Mouse (Mus musculus) olfactory bulb, adult 2 months (tissue): ENCODE measurements at regions not wholly inside any gene's neighbourhood (a gene's known extent, or its start where the extent isn't known, plus 50 kb on each side); places are given as distances from the start of the nearest gene placed in this dataset.

Source experiments
- CTCF ChIP-seq: fragments of 200-500 bp; IDR thresholded peaks from 2 replicates; pipeline ENCODE4 v1.5.1; 2012; ENCODE audit warnings: low read depth, mild to moderate bottlenecking, low read length, moderate library complexity; ENCODE audit not compliant: insufficient read depth
- POLR2A ChIP-seq: fragments of 200-500 bp; IDR thresholded peaks from 2 replicates; pipeline ENCODE4 v1.6.1; 2012; ENCODE audit warnings: mild to moderate bottlenecking, low read depth, low read length, moderate library complexity; ENCODE audit not compliant: insufficient read depth

- no peak for TF ChIP-seq CTCF
- no peak for TF ChIP-seq POLR2A
Observed at GRCm38 (mm10) chr8:96455336-96455735, 567.0 kb upstream of the Got2 start.
